Mouse (Mus musculus): ENCODE results near the gene Pgm5.
"Not testable (repeated sequence)": the region's sequence is repeated elsewhere in the genome, so short reads cannot be mapped to it uniquely, and the experiment has no call there.

Pgm5 gene

DNA sequence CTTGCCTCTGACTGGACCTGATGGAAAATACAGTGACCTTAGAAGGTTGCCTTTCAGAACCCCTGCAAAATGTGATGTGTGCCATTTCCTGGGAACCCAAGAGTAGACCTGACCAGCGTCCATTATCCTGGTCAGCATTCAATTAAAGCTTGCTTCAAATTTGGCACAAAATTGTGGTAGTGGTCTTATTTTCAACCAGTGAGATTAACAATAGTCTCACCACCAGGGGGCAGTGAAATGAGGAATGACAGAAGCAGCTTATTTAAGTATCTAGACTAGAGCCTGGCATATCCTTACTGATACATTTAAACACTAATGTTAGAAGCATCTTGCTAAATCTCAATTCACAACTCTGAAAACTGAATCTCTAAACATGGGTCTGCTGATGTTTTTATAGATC, 156.3 kb downstream of the Pgm5 start:
- peak in 1 of 2 experiments; percentile 30 for DNase-seq (ENCODE audit: low spot score in 2 of 2)

DNA sequence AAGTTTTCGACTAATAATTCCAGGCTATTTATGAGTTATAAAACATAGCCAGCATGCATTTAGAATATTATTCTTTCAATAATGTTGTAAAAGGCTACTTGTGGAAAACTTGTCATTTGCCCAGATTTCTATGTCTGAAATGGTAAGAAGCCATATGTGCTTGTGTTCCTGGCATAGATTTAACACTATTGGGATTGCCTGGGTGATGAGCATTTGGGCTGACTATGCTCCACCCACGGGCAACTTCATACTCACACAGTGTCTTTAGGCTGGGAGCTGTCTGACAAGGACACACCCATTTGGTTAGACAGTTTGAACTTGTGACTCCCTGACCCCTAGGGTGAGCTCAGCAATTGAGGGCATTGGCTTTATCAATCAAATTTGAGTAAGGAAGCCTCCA, 157.3 kb downstream of the Pgm5 start:
- DNase-seq (ENCODE audit: low spot score in 2 of 2) = no peak

DNA sequence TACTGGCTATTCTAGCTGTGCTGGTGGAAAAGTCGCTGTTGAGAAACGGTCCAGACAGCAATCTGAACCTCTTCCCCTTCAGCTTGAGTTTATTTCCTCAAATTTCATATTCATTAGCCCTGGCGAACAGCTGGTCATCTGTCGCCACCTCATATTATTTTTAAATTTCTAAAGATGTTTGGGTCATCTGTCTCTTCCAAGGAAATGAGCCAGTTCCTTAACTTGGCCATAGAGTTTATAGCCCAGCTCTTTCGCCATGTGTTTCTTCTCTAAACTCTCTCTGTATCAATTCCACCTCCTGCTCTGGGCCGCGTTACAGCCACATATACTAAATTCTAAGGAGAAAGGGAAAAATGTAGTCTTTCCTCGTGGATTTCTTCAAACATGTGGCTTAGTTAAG, 158.0 kb downstream of the Pgm5 start:
- DNase-seq (ENCODE audit: low spot score in 2 of 2) = no peak

DNA sequence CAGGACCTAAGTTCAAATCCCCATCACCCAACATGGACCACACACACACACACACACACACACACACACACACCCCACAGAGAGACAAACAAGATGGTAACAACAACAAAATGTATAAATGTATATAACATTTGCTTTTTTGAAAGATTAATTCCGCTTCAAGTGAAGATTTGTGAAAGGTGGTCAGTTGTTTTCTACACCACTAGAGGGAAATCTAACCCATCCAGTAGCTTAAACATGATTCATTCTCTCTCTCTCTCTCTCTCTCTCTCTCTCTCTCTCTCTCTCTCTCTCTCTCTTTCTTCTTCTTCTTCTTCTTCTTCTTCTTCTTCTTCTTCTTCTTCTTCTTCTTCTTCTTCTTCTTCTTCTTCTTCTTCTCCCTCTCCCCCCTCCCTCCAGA, 158.5 kb downstream of the Pgm5 start:
- DNase-seq (ENCODE audit: low spot score in 2 of 2) = not testable (repeated sequence)

DNA sequence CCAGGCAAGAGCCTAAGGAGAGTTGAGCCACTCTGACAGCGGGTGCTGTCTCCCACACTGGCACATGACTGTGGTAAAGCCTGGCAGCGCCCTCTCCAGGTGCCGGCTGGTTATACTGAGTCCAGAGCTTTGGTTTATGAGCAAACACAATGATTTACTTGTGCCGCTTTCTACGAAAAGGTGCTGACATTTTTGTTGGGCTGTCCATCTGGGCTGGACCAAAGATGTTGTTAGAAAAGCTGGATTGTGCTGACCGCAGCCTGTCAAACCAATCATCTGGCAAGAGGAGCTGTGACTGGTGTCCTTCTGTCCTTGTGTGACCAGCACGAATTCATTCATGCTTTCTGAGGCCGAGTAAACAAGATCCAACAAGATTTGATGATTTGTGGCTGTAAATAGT, 159.9 kb downstream of the Pgm5 start:
- peak in 1 of 2 experiments; percentile 28 for DNase-seq (ENCODE audit: low spot score in 2 of 2)

DNA sequence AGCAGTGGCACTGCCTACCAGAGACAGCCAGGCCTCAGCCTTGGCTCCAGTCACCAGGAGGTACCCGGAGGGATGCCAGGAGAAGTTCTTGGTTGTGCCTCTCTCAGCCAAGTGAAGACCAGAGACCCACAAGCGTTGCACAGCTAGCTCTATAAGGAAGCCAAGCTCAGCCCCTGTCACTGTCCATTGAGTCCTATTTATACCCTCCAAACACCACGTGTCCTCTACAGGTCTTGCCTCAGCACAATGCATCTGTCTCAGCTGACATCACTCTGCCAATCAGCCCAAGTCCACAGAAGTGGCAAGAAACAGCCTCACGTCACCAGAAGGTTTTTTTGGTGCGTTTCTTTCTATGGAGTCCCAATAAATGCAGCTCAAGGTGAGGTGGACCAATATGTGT, 161.0 kb downstream of the Pgm5 start:
- no peak for DNase-seq (ENCODE audit: low spot score in 2 of 2)

DNA sequence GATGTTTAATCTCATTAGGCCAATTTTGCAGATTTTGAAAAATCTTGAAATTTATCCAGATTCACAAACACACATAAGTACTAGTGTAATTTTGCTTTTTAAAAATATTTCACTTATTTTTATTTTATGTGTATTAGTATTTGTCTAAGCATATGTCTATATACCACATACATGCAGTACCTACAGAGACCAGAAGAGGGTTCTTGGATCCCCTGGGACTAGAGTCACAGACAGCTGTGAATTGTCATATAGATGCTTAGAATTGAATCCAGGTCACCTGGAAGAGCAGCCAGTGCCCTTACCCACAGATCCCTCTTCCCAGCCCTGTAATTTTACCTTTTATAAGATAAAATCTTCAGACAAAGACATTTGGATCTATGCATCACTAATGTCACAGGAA, 161.7 kb downstream of the Pgm5 start:
- peak in 1 of 2 experiments; percentile 23 for DNase-seq (ENCODE audit: low spot score in 2 of 2)

DNA sequence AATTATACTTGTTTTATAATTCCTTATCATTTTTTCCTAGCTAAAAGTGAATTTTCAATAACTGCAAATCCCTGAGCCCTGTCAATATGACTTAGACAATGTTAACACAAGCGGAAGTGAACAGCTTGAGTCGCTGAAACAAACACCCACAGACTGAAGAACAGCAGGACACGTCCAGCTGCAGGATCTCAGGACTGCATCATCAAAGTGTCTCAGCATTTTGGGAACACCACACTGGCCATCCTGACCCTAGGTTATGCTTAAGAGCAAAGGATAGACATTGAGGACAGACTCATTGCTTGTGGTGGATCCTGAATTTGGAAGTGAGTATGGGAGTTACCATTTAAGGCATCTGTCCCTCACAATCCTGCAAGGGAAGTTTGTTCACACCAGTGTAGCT, 162.5 kb downstream of the Pgm5 start:
- no peak for DNase-seq (ENCODE audit: low spot score in 2 of 2)

DNA sequence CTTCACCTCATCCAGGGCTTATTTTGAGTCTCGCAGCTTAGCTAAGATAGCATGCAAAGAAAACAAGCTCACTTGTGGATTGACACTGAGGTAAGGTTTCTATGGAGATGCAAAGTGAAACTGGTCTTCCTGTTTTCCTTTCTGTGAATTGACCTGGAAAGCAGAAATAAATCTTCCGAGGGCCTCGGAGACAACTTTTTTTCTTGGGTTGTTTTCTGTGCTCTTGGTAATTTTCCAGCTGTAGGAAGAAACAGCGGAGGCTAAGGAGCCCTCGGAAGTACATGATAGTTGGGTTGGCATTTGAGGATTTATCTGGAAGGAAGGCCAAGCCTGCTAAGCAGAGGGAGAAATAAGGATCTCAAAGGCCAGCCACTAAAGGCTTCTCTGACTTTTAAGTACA, 163.0 kb downstream of the Pgm5 start:
- no peak for DNase-seq (ENCODE audit: low spot score in 2 of 2)

DNA sequence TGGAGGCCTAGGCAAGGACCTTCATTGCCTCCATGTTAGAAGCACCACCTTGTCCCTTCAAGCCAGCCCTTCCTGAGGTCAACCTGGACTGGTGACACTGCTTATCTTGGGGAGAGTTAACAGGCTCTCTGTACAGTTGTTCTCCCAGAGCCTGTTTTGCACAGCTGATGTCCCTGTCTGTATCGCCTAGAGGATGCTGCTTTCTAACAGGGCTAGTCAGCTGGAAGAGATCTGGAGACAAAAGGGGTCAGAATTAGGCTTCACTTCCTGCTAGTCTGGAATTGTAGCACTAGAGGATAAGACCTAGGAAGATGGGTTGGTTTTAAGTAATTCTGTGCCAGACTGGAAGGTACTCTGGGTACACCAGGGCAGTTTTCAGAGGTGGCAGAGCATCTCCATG, 163.7 kb downstream of the Pgm5 start:
- DNase-seq (ENCODE audit: low spot score in 2 of 2) = no peak

DNA sequence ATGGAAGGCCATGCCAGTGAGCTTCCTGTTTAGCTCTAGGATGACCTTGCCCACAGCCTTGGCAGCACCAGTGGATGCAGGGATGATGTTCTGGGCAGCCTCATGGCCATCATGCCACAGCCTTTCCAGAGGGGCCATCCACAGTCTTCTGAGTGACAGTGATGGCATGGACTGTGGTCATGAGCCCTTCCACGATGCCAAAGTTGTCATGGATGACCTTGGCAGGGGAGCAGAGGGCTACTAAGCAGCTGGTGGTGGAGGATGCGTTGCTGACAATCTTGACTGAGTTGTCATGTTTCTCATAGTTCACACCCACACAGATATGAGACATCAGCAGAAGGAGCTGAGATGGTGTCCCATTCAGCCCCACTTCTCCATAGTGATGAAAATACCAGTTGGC, 169.0 kb downstream of the Pgm5 start:
- DNase-seq (ENCODE audit: low spot score in 2 of 2) = no peak

DNA sequence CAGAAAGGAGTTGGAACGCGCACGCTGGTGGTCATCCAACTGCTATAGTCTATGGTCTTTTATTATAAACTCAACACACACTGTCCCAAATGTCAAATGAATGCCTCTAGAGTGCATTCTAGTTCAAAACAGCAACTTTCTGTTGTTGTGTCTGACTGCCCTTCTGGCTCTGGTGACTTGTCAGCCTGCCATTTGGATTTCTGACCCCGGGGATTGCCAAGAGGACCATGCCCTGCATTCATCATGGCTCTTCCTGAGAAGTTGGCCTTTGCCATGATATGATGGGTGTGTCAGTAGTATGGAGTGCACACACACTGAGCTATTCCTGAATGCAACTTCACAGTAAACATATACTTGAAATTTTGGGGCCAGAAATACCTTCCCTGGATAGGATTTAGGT, 172.1 kb downstream of the Pgm5 start:
- DNase-seq (ENCODE audit: low spot score in 2 of 2) = no peak

DNA sequence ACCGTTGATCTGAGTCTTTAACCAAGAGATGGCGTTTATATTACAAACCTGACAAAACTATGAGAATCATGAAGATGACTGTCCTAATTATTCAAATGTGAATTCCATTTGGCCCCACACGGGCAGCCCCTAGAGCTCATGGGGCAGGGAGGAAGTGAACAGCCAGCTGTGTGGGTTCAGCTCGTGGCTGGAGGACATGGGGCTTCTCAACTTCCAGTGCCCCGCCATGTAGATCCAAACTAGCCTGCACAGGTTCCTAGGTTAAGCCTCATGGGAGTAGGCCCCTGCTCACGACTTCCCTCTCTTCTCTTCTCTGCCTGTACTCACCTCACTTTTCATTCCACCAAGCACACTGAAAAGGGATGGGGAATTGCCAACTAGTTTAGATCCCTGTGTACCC, 173.3 kb downstream of the Pgm5 start:
- DNase-seq (ENCODE audit: low spot score in 2 of 2) = no peak

DNA sequence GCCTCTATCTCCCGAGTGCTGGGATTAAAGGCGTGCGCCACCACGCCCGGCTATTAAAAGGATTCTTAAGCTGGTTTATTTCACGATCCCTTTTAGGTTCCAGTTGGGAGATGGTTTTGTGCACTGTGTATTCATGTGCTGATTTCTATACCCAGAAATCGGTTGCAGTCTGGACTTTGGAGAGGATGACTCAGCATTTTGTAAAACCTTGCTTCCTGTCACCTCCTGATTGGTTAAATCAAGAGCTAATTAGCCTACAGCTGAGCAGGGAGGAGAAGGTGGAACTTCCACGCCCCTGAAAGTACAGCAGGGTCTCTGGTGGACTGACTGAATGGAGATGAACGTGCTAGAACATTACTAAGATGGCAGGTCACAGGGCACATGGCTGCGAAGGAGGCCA, 175.2 kb downstream of the Pgm5 start:
- DNase-seq (ENCODE audit: low spot score in 2 of 2) = no peak

DNA sequence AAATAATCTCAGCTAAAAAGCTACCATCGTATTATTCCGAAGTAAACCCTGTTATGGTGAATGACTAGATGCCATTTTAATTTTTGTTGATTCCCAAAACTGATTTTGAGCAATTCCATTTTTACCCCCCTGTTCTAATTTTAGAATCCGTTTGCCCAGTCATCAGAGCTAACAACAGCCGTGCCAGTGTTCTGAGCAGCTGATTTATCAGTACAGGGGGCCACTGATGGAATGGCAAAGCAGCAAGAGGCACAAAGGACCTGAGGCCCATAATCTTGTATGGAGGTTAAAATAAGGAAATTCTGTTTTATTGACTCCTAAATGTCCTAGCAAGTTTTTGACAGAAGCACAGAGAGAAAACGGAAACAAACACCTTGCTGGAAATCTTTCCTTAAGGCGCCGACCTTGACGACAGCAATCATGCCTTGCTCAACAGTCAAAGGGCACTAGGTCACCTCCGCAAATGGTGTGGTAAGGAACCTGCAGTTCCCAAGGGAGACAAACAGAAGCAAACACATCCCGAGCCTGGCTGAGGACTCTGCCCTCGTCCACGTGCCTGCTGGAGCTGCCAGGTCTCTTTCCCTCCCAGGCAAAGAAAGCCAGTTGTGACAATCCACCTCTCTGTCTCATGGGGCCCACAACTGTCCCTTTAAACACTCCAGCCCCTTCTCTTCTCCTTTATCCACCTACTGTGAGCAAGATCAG, 178.5 kb downstream of the Pgm5 start:
- no peak for DNase-seq (ENCODE audit: low spot score in 2 of 2)

DNA sequence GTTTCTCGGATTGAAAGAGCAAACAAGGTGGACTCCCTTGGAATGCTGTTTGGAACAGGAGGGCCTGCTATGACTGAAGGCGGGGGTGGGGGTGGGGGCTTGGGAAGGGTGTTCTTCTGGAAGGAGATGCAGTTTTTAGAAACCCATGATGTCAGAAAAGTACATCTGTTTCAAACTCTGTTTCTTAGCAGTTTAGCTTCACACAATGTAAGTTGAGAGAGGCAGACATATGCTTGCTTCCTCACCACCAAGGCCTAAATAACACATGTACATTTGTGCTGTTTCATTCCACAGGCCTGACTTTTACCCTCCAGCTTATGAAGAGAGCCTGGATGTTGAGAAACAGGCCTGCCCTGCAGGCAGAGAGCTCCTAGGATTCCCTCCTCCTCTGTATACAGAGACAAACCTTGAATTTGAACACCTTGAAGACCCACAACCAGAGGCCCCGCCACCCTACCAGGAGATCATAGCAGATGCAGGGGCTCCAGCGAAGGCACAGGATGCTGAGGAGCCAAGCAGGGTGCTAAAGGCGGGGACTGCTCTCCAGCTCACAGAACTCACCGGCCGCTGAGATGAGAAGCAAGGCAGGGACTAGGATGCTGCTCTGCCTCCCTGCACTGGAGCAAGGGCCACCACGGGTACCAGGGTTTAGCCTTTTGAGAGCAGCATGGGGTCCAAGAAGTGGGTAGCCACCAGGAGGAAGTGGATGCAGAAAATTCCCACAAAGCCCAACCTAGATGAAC, 184.2 kb downstream of the Pgm5 start:
- DNase-seq (ENCODE audit: low spot score in 2 of 2) = no peak

DNA sequence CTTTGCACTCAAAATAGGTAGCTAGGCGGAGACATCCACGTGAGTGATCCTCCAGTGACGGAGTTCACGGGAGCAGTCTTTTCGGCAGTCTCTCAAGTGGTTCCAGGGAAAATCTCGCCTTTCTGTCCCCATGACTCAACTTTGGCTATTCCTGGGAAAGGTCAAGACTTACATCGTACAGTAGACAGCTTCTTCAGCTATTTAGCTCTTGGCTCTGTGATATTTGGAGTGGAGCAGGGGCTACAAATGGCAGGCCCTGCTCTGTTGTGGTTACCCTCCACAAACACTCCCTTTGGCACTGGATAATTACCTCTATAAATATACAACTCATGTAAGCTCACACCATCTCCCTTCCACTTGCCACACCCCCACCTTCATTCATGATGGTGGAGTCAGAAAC, 185.2 kb downstream of the Pgm5 start:
- DNase-seq (ENCODE audit: low spot score in 2 of 2) = no peak

DNA sequence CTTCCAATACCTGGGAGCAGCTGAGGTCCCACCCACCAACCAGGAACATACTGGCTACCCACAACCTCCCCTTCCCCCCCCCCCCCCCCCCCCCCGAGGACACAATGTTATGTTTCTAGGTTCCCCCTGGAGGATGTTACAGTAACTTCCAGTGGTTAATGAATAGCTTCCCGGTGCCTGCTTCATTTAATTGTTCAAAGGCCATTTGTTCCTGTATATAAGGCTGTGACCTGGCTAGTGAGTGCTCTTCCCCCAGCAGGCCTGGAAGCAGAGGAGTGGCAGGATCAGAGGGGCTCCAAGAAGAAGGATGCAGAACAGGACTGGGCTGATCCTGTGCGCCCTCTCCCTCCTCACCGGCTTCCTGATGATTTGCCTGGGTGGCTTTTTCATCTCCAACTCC, 187.9 kb downstream of the Pgm5 start, which contains the start of gene Tmem252:
Tmem252 (plus strand) TSS at position 247 of the 400 bp plus-strand sequence.
- DNase-seq (ENCODE audit: low spot score in 2 of 2) = no peak

DNA sequence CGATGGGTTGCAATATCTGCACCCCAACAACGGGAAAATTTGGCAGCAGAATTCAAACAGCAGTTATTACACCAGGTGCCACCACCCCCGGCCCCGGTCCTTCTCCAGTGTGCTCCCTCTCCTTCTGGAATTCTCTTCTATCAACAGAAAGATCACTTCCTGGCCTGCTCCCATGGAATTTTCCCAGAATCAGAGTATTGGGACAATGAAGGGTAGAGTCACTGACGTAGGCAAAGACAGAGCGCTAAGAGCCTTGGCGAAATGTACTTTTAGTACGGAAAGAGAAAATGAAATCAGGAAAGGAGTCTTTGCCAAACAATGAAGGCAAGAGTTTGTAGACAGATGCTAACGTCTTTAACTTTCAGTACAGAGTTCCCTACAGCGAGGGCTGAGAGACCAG, 188.3 kb downstream of the Pgm5 start:
- DNase-seq (ENCODE audit: low spot score in 2 of 2) = no peak

DNA sequence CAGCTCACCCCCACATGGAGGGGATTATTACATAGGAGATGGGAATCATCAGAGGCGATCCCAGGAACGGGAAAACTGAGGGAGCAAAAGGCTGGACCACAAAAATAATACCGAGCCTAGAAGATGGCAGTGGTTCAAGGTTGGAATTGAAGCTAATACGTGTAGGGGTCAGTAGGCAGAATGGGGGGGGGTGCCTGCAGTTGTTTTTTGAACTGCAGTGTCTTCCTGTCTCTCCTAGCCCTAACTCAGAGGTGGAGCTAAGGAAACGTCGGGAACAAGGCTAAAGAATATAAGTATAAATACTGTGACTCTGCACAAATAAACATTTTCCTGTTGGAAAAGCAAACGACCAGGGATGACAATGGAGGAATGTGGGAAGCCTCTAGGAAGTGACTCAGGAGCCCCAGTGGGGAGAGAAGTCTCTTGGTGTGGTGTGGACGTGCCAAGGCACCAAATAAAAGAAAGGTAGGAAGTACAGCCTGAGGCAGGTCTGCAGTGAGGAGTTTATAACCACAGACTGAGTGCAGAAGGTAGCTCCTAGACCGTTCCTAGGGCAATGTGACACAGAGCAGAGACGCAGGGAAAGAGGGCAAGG, 189.2 kb downstream of the Pgm5 start:
- no peak for DNase-seq (ENCODE audit: low spot score in 2 of 2)

DNA sequence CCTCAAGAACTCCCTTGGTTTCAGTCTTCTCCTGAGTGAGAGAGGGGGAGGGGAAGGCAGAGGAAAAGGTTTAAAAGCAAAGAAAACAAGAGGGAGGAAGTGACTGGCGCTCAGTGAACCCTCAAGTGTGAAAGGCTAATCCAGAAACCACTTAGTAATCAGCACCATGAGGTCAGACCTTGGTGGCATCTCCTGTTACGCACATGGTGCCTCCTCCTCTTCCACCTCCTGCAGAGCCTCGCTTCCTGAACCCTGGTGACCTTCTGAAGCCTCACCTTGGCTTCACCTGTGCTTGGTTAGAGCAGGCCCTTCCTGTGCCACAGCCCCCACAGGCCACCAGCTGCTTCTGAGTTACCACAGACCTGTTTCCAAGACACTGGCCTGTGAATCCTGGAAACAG, 190.1 kb downstream of the Pgm5 start:
- DNase-seq (ENCODE audit: low spot score in 2 of 2) = no peak

DNA sequence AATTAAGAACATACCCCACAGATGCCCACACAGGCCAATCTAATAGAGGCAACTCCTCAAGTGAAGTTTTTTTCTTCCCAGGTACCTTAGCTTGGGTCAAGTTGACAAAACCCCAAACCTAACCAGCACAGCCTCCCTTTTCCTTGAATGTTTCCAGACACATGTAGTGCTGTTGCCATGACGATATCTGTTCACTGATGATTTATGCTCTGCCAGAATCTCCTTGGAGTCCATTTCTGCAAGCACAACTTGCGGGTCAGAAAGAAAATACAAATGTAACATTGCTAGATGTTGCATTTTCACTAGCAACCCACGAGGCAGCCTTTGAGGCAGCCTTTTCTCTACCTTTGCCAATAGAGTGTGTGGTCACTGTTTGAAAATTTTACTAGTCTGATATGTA, 194.1 kb downstream of the Pgm5 start:
- no peak for DNase-seq (ENCODE audit: low spot score in 2 of 2)

DNA sequence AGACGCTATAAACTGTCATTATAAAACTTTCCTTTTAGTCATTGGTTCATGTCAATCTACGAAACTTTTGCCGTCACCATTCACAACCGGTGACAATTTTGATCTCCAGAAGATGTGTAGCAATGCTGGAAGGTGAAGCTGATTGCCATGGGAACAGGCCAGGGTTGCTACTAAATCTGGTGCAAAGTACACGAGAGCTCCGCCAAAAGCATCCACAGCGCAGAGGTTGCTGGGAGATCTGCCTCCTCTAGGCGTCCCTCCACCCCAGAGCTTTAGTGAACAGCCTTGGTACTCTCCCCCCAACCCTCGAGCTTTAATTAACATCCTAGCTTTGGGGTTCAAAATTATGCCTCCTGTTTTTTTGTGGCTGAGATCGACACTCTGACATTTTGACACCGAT, 195.9 kb downstream of the Pgm5 start:
- no peak for DNase-seq (ENCODE audit: low spot score in 2 of 2)
